Mouse (Mus musculus): Measurements from ENCODE around the gene U2af1. TPM values are rescaled to one million over a fixed set of nuclear protein-coding genes. Genes with fewer than 3 reads are reported as not detected.

The U2af1 gene
- polyA plus RNA-seq, 1 experiment, result 102 TPM

- TF ChIP-seq POLR2A (IDR thresholded peaks at IDR 0.05; ENCODE audit: control insufficient read depth, extremely low read depth, insufficient read depth, low read length, poor library complexity) (no peak), CTCF (IDR thresholded peaks at IDR 0.05; ENCODE audit: borderline replicate concordance, control insufficient read depth, extremely low read depth, insufficient read depth, low read length, poor library complexity) (no peak)
- Histone ChIP-seq H3K36me3 (ENCODE audit: control insufficient read depth, insufficient read depth, low read length) (peaks cover 25% of the 10 kb centered on the region), H3K27me3 (ENCODE audit: control insufficient read depth, insufficient read depth, low read length) (no peaks in the 10 kb centered on the region), H3K27ac (ENCODE audit: control insufficient read depth, insufficient read depth, low read length) (no peak overlapping the region), H3K4me1 (replicated peaks; ENCODE audit: control insufficient read depth, insufficient read depth, low read length) (peaks cover 21% of the 10 kb centered on the region), H3K4me3 (ENCODE audit: control insufficient read depth, insufficient read depth, low read length) (no peak overlapping the region)
- WGBS, result 48% methylated on average over 12 of the region's 12 CpGs
- no peak for DNase-seq
Measured at GRCm38 (mm10) chr17:31657141-31657983, 1.3 kb downstream of the U2af1 start.

GRCm38 (mm10) chr17:31656682-31657081 lies 2.0 kb downstream of the U2af1 start:
- Histone ChIP-seq H3K36me3 (ENCODE audit: control insufficient read depth, insufficient read depth, low read length) (peaks cover 32% of the 10 kb centered on the region), H3K4me1 (replicated peaks; ENCODE audit: control insufficient read depth, insufficient read depth, low read length) (peaks cover 24% of the 10 kb centered on the region), H3K4me3 (ENCODE audit: control insufficient read depth, insufficient read depth, low read length) (no peak overlapping the region), H3K27me3 (ENCODE audit: control insufficient read depth, insufficient read depth, low read length) (no peaks in the 10 kb centered on the region), H3K27ac (ENCODE audit: control insufficient read depth, insufficient read depth, low read length) (no peak overlapping the region)
- no peak for TF ChIP-seq POLR2A (IDR thresholded peaks at IDR 0.05; ENCODE audit: control insufficient read depth, extremely low read depth, insufficient read depth, low read length, poor library complexity)
- TF ChIP-seq CTCF (IDR thresholded peaks at IDR 0.05; ENCODE audit: borderline replicate concordance, control insufficient read depth, extremely low read depth, insufficient read depth, low read length, poor library complexity), result no peak
- WGBS, result 87% methylated on average over 5 of the region's 5 CpGs
- no peak for DNase-seq

- H3K4me3 ChIP-seq (ENCODE audit: control insufficient read depth, insufficient read depth, low read length), result no peak overlapping the region
- H3K27ac ChIP-seq (ENCODE audit: control insufficient read depth, insufficient read depth, low read length), result no peak overlapping the region
- TF ChIP-seq CTCF (IDR thresholded peaks at IDR 0.05; ENCODE audit: borderline replicate concordance, control insufficient read depth, extremely low read depth, insufficient read depth, low read length, poor library complexity) (no peak), POLR2A (IDR thresholded peaks at IDR 0.05; ENCODE audit: control insufficient read depth, extremely low read depth, insufficient read depth, low read length, poor library complexity) (no peak)
- WGBS, result 63% methylated on average over 4 of the region's 4 CpGs
- H3K36me3 ChIP-seq (ENCODE audit: control insufficient read depth, insufficient read depth, low read length), result peaks cover 45% of the 10 kb centered on the region
- no peaks in the 10 kb centered on the region for H3K27me3 ChIP-seq (ENCODE audit: control insufficient read depth, insufficient read depth, low read length)
- H3K4me1 ChIP-seq (replicated peaks; ENCODE audit: control insufficient read depth, insufficient read depth, low read length), result peaks cover 30% of the 10 kb centered on the region
- no peak for DNase-seq
Measured at GRCm38 (mm10) chr17:31655366-31655765, 3.3 kb downstream of the U2af1 start.

GRCm38 (mm10) chr17:31653277-31653676 lies 5.4 kb downstream of the U2af1 start:
- H3K4me3 ChIP-seq (ENCODE audit: control insufficient read depth, insufficient read depth, low read length), result no peak overlapping the region
- 33% methylated on average over 6 of the region's 6 CpGs for WGBS
- DNase-seq, result peak; percentile 50
- H3K27me3 ChIP-seq (ENCODE audit: control insufficient read depth, insufficient read depth, low read length), result no peaks in the 10 kb centered on the region
- H3K4me1 ChIP-seq (replicated peaks; ENCODE audit: control insufficient read depth, insufficient read depth, low read length), result peaks cover 37% of the 10 kb centered on the region
- no peak for TF ChIP-seq CTCF (IDR thresholded peaks at IDR 0.05; ENCODE audit: borderline replicate concordance, control insufficient read depth, extremely low read depth, insufficient read depth, low read length, poor library complexity)
- TF ChIP-seq POLR2A (IDR thresholded peaks at IDR 0.05; ENCODE audit: control insufficient read depth, extremely low read depth, insufficient read depth, low read length, poor library complexity), result no peak
- peak overlapping the region; percentile 72 for H3K27ac ChIP-seq (ENCODE audit: control insufficient read depth, insufficient read depth, low read length)
- H3K36me3 ChIP-seq (ENCODE audit: control insufficient read depth, insufficient read depth, low read length), result peaks cover 63% of the 10 kb centered on the region

GRCm38 (mm10) chr17:31652152-31652551 lies 6.5 kb downstream of the U2af1 start:
- Histone ChIP-seq H3K27ac (ENCODE audit: control insufficient read depth, insufficient read depth, low read length) (no peak overlapping the region), H3K4me1 (replicated peaks; ENCODE audit: control insufficient read depth, insufficient read depth, low read length) (peaks cover 34% of the 10 kb centered on the region), H3K36me3 (ENCODE audit: control insufficient read depth, insufficient read depth, low read length) (peaks cover 73% of the 10 kb centered on the region), H3K4me3 (ENCODE audit: control insufficient read depth, insufficient read depth, low read length) (no peak overlapping the region), H3K27me3 (ENCODE audit: control insufficient read depth, insufficient read depth, low read length) (no peaks in the 10 kb centered on the region)
- DNase-seq, result no peak
- 95% methylated on average over 14 of the region's 14 CpGs for WGBS
- TF ChIP-seq POLR2A (IDR thresholded peaks at IDR 0.05; ENCODE audit: control insufficient read depth, extremely low read depth, insufficient read depth, low read length, poor library complexity), result no peak
- no peak for TF ChIP-seq CTCF (IDR thresholded peaks at IDR 0.05; ENCODE audit: borderline replicate concordance, control insufficient read depth, extremely low read depth, insufficient read depth, low read length, poor library complexity)

DNA sequence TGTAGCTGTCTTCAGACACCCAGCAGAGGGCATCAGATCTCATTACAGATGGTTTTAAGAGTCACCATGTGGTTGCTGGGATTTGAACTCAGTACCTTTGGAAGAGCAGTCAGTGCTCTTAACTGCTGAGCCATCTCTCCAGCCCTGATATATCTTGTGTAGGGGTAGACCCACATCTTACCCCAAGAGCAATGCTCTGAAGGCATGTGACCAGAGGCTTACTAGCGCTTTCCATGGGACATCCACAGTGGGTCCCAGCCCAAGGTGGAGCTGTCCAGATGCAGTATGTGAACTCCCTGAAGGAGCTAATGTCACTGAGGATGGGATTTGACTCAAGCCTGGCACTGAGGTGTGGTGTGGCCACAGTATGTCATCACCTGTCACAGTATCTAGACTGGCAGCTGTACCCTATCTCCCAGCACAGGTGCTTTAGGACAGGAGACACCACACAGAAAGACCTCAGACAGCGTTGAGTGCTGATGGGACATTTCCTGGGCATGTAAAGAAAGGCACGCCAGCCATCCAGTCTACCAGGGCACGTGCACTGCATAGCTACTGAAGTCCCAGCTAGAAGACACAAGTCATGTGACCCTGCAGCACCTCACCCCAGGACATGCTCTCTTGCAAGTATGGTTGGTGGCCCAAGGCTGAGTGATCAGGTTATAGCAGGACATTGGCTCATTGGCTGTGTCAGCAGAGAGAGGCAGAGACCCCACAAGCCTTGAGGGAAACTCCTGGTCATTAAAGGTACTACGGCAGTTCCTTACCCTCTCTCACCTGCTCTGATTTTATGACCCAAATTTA lies 12.3 kb downstream of the U2af1 start:
- DNase-seq, result no peak
- Histone ChIP-seq H3K27ac (ENCODE audit: control insufficient read depth, insufficient read depth, low read length) (no peak overlapping the region), H3K4me1 (replicated peaks; ENCODE audit: control insufficient read depth, insufficient read depth, low read length) (peaks cover 17% of the 10 kb centered on the region), H3K36me3 (ENCODE audit: control insufficient read depth, insufficient read depth, low read length) (peaks cover 47% of the 10 kb centered on the region), H3K4me3 (ENCODE audit: control insufficient read depth, insufficient read depth, low read length) (no peak overlapping the region), H3K27me3 (ENCODE audit: control insufficient read depth, insufficient read depth, low read length) (no peaks in the 10 kb centered on the region)
- no peak for TF ChIP-seq CTCF (IDR thresholded peaks at IDR 0.05; ENCODE audit: borderline replicate concordance, control insufficient read depth, extremely low read depth, insufficient read depth, low read length, poor library complexity)
- no peak for TF ChIP-seq POLR2A (IDR thresholded peaks at IDR 0.05; ENCODE audit: control insufficient read depth, extremely low read depth, insufficient read depth, low read length, poor library complexity)
- WGBS, result 97% methylated on average over 5 of the region's 5 CpGs

All from thymus, adult 2 months (tissue).